Mouse (Mus musculus) thymus, adult 2 months (tissue): ENCODE data around the gene Tcf19.

Source experiments
- CTCF ChIP-seq: fragments of 200-500 bp; IDR thresholded peaks from 2 replicates; pipeline ENCODE4 v1.5.1; 2012; ENCODE audit warnings: mild to moderate bottlenecking, control low read depth, low read length, moderate library complexity, borderline replicate concordance; ENCODE audit not compliant: control insufficient read depth, poor library complexity, insufficient read depth; ENCODE audit errors: extremely low read depth
- POLR2A ChIP-seq: fragments of 200-500 bp; IDR thresholded peaks from 2 replicates; pipeline ENCODE4 v1.6.1; 2012; ENCODE audit warnings: mild to moderate bottlenecking, low read length, control low read depth, moderate library complexity; ENCODE audit not compliant: control insufficient read depth, poor library complexity, insufficient read depth; ENCODE audit errors: extremely low read depth

GRCm38 (mm10) chr17:35484066-35484465, 32.6 kb downstream of the Tcf19 start:
- no peak for TF ChIP-seq POLR2A
- TF ChIP-seq CTCF, result peak; percentile 84; the same call in 1 of the 2 replicates
